Mouse (Mus musculus) hindbrain, embryonic 14.5 days (tissue): ENCODE data around the gene Myo18a. TPM values are rescaled to one million over a fixed set of nuclear protein-coding genes. Genes with fewer than 3 reads are reported as not detected.

Source experiments
- ATAC-seq: fragments of 200-750 bp; cut with Nextera tagmentation; 2 replicates; pipeline ENCODE4 v1.8.0; 2017; ENCODE audit warnings: moderate number of reproducible peaks, mild to moderate bottlenecking, moderate TSS enrichment, moderate library complexity; ENCODE audit not compliant: low FRiP score
- DNase-seq: peaks from one replicate; pipeline ENCODE4 v3.0.0-alpha.2; 2015; ENCODE audit warnings: low spot score
- H3K27ac ChIP-seq: fragments of 300-500 bp; sonication (generic); 2 replicates; pipeline ENCODE4 v1.5.1; 2014; ENCODE audit warnings: mild to moderate bottlenecking, moderate library complexity
- H3K27me3 ChIP-seq: fragments of 300-500 bp; sonication (generic); 2 replicates; pipeline ENCODE4 v1.6.1; 2014; ENCODE audit warnings: mild to moderate bottlenecking, low read length, mixed read lengths; ENCODE audit not compliant: control insufficient read depth, insufficient read depth
- H3K36me3 ChIP-seq: fragments of 300-500 bp; sonication (generic); replicated peaks from 2 replicates; pipeline ENCODE4 v1.6.1; 2014; ENCODE audit not compliant: control insufficient read depth, insufficient read depth
- H3K4me1 ChIP-seq: fragments of 300-500 bp; sonication (generic); replicated peaks from 2 replicates; pipeline ENCODE4 v1.6.1; 2014; ENCODE audit warnings: antibody characterized with exemption, low read length, mixed read lengths; ENCODE audit not compliant: control insufficient read depth, insufficient read depth
- H3K4me2 ChIP-seq: fragments of 300-500 bp; sonication (generic); replicated peaks from 2 replicates; pipeline ENCODE4 v1.6.1; 2014; ENCODE audit warnings: mild to moderate bottlenecking, moderate library complexity
- H3K4me3 ChIP-seq: fragments of 300-500 bp; sonication (generic); replicated peaks from 2 replicates; pipeline ENCODE4 v1.5.1; 2014; ENCODE audit warnings: mild to moderate bottlenecking, low read length
- H3K9ac ChIP-seq: fragments of 300-500 bp; sonication (generic); 2 replicates; pipeline ENCODE4 v1.6.1; 2014
- H3K9me3 ChIP-seq: fragments of 300-500 bp; sonication (generic); 2 replicates; pipeline ENCODE4 v1.6.1; 2016; ENCODE audit warnings: low read length; ENCODE audit not compliant: control insufficient read depth
- WGBS: fragments of 180-500 bp; shearing (Covaris S2); extraction: QIAGEN DNeasy Blood & Tissue Kit; methylation state at CpG from one replicate; pipeline ENCODE4 v1.1.7; 2014; 5-methylcytosine and 5-hydroxymethylcytosine counted together
- polyA plus RNA-seq: library from polyadenylated mRNA; unstranded; fragments of >200 nt; fragmentation: Nextera tagmentation; extraction: Ambion mirVana; gene quantifications from 2 replicates; pipeline ENCODE4 v1.2.1, GENCODE M21; 2014

Gene Myo18a
- polyA plus RNA-seq, 1 experiment from 2014 or later: 42.1 TPM

GRCm38 (mm10) chr11:77860947-77861346 is 97.9 kb downstream of the Myo18a start:
- no peak for DNase-seq
- Histone ChIP-seq H3K4me2 (no peak overlapping the region), H3K27me3 (peaks cover 18% of the 10 kb centered on the region; the same call in 1 of the 2 replicates), H3K4me1 (peaks cover 42% of the 10 kb centered on the region), H3K36me3 (peaks cover 46% of the 10 kb centered on the region), H3K9me3 (no peaks in the 10 kb centered on the region), H3K4me3 (no peak overlapping the region), H3K9ac (no peak overlapping the region), H3K27ac (no peak overlapping the region)
- no peak for ATAC-seq
- 59% methylated on average over 9 of the region's 9 CpGs for WGBS

GRCm38 (mm10) chr11:77862887-77863286 is 99.8 kb downstream of the Myo18a start:
- Histone ChIP-seq H3K4me1 (peaks cover 43% of the 10 kb centered on the region), H3K4me3 (no peak overlapping the region), H3K36me3 (peaks cover 43% of the 10 kb centered on the region), H3K4me2 (no peak overlapping the region), H3K9ac (no peak overlapping the region), H3K27me3 (peaks cover 20% of the 10 kb centered on the region; the same call in 1 of the 2 replicates), H3K9me3 (no peaks in the 10 kb centered on the region), H3K27ac (peak overlapping the region; percentile 60; the same call in 1 of the 2 replicates)
- WGBS: 64% methylated on average over 7 of the region's 7 CpGs
- ATAC-seq (no peak), DNase-seq (no peak)

GRCm38 (mm10) chr11:77864771-77865170 is 101.7 kb downstream of the Myo18a start:
- no peak for DNase-seq
- Histone ChIP-seq H3K4me3 (no peak overlapping the region), H3K27ac (no peak overlapping the region), H3K4me2 (no peak overlapping the region), H3K36me3 (peaks cover 32% of the 10 kb centered on the region), H3K4me1 (peaks cover 37% of the 10 kb centered on the region), H3K9ac (no peak overlapping the region), H3K27me3 (peaks cover 20% of the 10 kb centered on the region; the same call in 1 of the 2 replicates), H3K9me3 (no peaks in the 10 kb centered on the region)
- 61% methylated on average over 12 of the region's 12 CpGs for WGBS
- no peak for ATAC-seq

GRCm38 (mm10) chr11:77867419-77868083 is 104.5 kb downstream of the Myo18a start:
- peaks cover 10% of the 10 kb centered on the region; the same call in 1 of the 2 replicates for H3K27me3 ChIP-seq
- H3K4me2 ChIP-seq: no peak overlapping the region
- peak overlapping the region; percentile 58 for H3K27ac ChIP-seq
- no peak for DNase-seq
- H3K9ac ChIP-seq: no peak overlapping the region; the same call in 1 of the 2 replicates
- ATAC-seq: no peak; the same call in 1 of the 2 replicates
- no peaks in the 10 kb centered on the region for H3K9me3 ChIP-seq
- peaks cover 38% of the 10 kb centered on the region for H3K4me1 ChIP-seq
- H3K4me3 ChIP-seq: no peak overlapping the region
- 8% methylated on average over 11 of the region's 12 CpGs for WGBS
- peaks cover 16% of the 10 kb centered on the region for H3K36me3 ChIP-seq

- 13% methylated on average over 4 of the region's 4 CpGs for WGBS
- peak; percentile 64 for DNase-seq
- Histone ChIP-seq H3K27me3 (no peaks in the 10 kb centered on the region), H3K4me2 (no peak overlapping the region), H3K9ac (no peak overlapping the region; the same call in 1 of the 2 replicates), H3K27ac (peak overlapping the region; percentile 60; the same call in 1 of the 2 replicates), H3K36me3 (no peaks in the 10 kb centered on the region), H3K4me1 (peaks cover 64% of the 10 kb centered on the region), H3K4me3 (no peak overlapping the region), H3K9me3 (no peaks in the 10 kb centered on the region)
- ATAC-seq: peak; percentile 40; the same call in 1 of the 2 replicates
These were observed 108.4 kb downstream of the Myo18a start for GRCm38 (mm10) chr11:77871436-77871835.

GRCm38 (mm10) chr11:77872236-77872635 is 109.2 kb downstream of the Myo18a start:
- no peaks in the 10 kb centered on the region for H3K27me3 ChIP-seq
- H3K36me3 ChIP-seq: no peaks in the 10 kb centered on the region
- no peak overlapping the region for H3K4me3 ChIP-seq
- ATAC-seq: peak; percentile 26; the same call in 1 of the 2 replicates
- H3K4me1 ChIP-seq: peaks cover 67% of the 10 kb centered on the region
- H3K27ac ChIP-seq: peak overlapping the region; percentile 80
- H3K9me3 ChIP-seq: no peaks in the 10 kb centered on the region
- peak overlapping the region; percentile 8; the same call in 1 of the 2 replicates for H3K9ac ChIP-seq
- 3% methylated on average over 11 of the region's 11 CpGs for whole genome bisulfite sequencing
- peak overlapping the region; percentile 30 for H3K4me2 ChIP-seq
- peak; percentile 65 for DNase-seq

GRCm38 (mm10) chr11:77872685-77873084 is 109.6 kb downstream of the Myo18a start:
- ATAC-seq: peak; percentile 34
- 4% methylated on average over 7 of the region's 7 CpGs for WGBS
- peaks cover 65% of the 10 kb centered on the region for H3K4me1 ChIP-seq
- no peaks in the 10 kb centered on the region for H3K36me3 ChIP-seq
- DNase-seq: no peak
- no peaks in the 10 kb centered on the region for H3K27me3 ChIP-seq
- peak overlapping the region; percentile 80 for H3K27ac ChIP-seq
- H3K4me3 ChIP-seq: no peak overlapping the region
- peak overlapping the region; percentile 30 for H3K4me2 ChIP-seq
- peak overlapping the region; percentile 8; the same call in 1 of the 2 replicates for H3K9ac ChIP-seq
- H3K9me3 ChIP-seq: no peaks in the 10 kb centered on the region

GRCm38 (mm10) chr11:77873116-77873515 is 110.1 kb downstream of the Myo18a start:
- WGBS: 33% methylated on average over 3 of the region's 3 CpGs
- Histone ChIP-seq H3K9ac (peak overlapping the region; percentile 8; the same call in 1 of the 2 replicates), H3K4me1 (peaks cover 60% of the 10 kb centered on the region), H3K27me3 (no peaks in the 10 kb centered on the region), H3K4me2 (no peak overlapping the region), H3K36me3 (no peaks in the 10 kb centered on the region), H3K9me3 (no peaks in the 10 kb centered on the region), H3K27ac (0 out of 2 replicates have a peak overlapping the region, but pooled peaks have one; percentile 80), H3K4me3 (no peak overlapping the region)
- no peak for DNase-seq
- no peak for ATAC-seq

- Histone ChIP-seq H3K9me3 (no peaks in the 10 kb centered on the region), H3K27ac (peak overlapping the region; percentile 63; the same call in 1 of the 2 replicates), H3K4me1 (peaks cover 51% of the 10 kb centered on the region), H3K27me3 (no peaks in the 10 kb centered on the region), H3K36me3 (no peaks in the 10 kb centered on the region), H3K4me3 (no peak overlapping the region), H3K4me2 (no peak overlapping the region), H3K9ac (no peak overlapping the region)
- 44% methylated on average over 6 of the region's 6 CpGs for WGBS
- no peak for DNase-seq
- no peak for ATAC-seq
These were observed 111.7 kb downstream of the Myo18a start for GRCm38 (mm10) chr11:77874685-77875231.
